Mouse (Mus musculus): ENCODE results near the gene Chd4.

Chd4 gene

DNA sequence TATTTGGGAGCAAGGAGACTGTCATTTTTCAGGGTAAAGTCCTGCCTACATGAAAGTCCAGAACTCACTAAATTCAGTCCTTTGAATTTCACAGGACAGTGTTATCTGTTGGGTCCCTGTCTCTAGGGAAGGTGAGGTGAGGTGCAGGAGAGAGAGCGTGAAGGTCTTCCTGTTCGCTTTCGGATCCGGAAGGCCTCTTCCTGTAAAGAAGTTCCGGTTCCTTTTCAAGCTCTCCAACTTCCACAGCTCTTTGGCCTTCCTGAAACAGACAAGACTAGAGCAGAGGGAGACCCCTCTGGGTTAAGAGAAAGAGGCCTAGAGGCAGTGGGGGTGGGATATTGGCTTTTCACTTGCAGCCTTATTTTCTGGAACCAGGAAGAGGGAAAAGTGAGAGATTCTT is 3.4 kb upstream of the Chd4 start:
- no peak for DNase-seq (ENCODE audit: low spot score)

DNA sequence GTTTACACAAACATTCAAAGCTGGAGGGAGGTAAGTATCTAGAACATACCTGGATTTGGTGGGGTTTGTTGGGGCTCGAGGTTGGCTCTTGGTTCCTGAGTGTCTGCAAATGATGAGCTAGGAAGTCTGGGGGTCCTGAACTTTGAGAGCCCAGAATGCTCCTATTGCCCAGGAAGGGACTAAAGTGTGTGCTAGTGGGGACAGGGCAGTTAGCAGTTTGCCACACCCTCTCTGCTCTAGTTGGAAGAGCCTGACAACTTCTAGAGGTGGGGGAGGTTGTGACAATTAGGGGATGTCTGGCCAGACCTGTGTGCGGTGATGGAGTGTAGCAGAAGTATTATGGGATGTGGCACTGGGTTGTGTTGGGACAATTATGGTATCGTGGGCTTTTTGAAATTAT is 938 bp upstream of the Chd4 start:
- no peak for DNase-seq (ENCODE audit: low spot score)

DNA sequence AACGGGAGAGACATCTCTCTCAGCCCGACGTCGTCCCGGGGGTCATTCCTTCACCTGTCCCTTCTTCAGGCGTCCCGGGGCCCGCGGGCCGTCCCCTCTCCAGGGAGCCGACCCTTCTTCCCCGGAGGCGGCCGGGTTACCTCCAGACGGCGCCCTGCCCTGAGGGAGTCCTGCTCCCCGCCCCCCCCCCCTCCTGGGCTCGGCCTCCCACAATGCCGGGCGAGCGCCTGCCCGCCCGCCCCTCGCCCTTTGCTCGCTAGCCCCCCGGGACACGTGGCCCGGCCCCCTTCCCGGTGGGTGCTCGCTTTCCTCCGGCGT is 457 bp downstream of the Chd4 start:
- no peak for DNase-seq (ENCODE audit: low spot score)

DNA sequence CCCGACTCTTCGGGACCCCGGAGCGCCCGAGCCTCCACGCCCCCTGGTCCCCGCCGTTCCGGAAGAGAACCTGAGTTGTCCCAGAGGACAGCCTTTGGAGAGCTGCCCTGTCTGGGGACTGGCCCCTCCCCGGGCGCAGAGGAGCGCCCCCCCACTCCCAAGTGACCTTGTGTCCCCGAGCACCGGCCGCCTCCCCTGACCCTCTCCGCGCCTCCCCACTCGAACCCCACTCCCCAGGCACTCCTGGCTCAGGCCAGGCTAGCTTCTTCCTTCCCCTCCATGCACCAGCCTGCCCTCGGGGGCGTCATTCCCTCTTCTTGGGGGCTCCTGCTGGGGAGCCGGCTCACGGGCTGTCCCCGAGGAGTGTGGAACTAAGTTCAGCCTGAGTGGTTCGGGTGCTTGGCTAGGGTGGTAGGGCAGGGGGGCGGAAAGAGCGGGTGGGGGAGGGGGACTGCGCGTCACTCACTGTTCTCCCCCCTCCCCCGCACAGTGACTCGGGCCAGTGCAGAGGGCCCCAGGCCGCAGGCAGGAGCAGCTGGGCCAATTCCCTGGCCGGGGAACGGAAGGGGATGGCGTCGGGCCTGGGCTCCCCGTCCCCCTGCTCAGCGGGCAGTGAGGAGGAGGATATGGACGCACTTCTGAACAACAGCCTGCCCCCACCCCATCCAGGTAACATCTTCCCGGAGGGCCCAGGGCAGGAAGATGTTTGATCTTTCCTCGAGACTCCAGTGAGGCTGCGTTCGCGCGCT is 990 bp downstream of the Chd4 start:
- no peak for DNase-seq (ENCODE audit: low spot score)

DNA sequence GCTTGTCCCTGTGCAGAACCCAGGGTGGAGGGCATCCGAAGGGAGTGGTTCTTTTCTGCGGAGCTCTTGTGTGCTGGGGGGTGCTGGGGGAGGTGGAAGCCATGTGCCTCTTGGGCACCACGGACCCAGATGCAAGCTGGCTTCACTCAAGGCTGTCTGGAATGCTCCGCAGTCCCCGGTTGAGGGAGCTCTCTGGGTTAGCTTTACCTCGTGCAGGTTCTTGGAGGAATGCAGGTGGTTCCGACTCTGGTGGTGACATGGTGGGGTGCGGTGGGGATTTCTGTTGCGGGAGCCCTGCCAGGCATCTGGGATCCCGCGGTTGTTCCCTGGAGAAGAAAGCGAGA is 1.5 kb downstream of the Chd4 start:
- no peak for DNase-seq (ENCODE audit: low spot score)

DNA sequence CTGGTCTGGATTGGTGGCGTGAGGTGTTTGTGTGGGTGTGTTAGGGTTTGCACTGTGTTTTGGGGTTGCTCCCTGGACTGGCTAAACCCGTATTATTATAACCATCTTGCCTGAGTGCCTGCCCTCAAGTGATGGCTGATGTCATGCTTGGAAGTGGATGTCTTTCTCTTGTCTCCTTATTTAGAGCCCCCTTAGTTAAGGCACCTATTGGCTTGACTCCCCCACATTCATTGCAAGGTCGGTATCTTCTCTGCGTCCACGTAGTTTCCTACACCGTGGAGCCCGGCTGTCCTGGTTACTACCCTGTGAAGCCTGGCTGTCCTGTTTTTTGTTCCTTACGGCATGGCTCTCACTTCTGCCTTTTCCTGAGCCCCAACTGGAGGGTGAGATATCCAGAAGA is 2.2 kb downstream of the Chd4 start:
- DNase-seq (ENCODE audit: low spot score), result no peak

DNA sequence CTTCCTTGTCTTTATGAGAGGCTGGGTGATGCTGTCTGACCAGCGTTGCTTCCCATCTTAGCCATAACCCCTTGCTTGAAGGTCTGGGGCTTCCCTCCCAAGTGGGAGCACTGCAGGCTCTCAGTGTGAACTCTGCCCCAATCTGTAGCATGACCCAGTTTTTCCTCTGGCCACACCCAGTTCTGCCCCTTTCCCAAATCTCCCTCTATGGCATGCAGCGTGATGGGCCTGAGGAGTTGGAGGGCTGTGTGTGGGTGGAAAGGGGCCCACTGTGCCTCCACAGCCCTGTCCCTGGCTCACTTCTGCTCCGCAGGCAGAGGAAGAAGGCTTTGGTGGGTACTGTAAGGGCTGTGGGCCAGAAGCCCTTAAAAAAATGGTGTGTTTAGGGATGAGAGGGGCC is 2.7 kb downstream of the Chd4 start:
- DNase-seq (ENCODE audit: low spot score), result no peak

DNA sequence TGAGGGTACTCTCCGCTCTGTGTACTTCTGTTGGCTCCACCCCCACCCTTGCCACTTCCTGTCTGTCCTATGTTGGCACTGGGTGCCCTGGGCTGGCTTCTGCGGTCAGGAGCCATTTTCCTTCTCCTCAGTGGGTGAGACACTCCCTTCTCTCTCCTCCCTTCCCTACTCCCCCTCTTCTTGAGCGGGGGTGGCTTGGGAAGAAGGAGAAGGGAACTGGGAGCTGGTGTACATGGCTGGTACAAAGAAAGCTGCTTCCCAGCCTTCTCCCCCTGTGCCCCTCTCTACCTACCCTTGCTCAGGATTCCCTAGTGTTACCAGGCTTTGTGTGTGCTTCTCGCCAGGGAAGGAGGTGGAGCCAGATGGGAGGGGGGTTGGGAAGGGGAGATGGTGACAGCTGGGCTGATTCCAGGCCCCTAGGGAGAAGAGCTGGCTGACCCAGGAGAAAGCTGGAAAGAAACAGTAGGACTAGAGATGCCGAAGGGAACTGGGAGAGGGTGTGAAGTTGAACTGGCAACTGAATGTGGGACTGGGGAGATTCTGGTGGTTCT is 3.7 kb downstream of the Chd4 start:
- no peak for DNase-seq (ENCODE audit: low spot score)

DNA sequence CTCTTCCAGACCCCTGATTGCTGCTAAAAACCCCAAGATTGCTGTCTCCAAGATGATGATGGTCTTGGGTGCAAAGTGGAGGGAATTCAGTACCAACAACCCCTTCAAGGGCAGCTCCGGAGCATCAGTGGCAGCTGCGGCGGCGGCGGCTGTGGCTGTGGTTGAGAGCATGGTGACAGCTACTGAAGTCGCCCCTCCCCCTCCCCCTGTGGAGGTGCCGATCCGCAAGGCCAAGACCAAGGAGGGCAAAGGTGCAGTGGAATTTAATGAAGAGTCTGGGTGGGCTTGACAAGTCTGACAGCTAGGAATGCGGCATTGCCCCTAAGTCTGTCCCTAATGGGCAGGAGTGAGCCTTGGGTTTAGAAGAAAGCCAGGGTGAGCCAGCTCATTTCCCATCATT is 5.7 kb downstream of the Chd4 start:
- DNase-seq (ENCODE audit: low spot score), result no peak

DNA sequence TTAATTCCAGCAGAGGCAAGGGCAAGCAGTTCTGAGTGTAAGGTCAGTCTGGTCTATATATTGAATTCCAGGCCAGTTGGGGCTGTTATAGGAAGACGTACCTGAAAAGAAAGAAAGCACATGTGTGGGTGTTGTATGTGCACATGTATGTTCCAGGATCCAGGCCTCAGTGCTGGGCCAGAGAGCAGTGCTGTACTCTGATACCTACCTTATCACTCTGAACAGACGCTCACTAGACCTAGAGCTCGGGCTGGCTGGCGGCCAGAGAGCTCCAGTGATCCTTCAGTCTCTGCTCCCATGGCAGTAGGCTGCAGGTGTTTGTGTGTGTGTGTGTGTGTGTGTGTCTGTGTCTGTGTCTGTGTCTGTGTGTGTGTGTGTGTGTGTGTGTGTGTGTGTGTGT is 8.4 kb downstream of the Chd4 start:
- peak; percentile 95 for DNase-seq (ENCODE audit: low spot score)

DNA sequence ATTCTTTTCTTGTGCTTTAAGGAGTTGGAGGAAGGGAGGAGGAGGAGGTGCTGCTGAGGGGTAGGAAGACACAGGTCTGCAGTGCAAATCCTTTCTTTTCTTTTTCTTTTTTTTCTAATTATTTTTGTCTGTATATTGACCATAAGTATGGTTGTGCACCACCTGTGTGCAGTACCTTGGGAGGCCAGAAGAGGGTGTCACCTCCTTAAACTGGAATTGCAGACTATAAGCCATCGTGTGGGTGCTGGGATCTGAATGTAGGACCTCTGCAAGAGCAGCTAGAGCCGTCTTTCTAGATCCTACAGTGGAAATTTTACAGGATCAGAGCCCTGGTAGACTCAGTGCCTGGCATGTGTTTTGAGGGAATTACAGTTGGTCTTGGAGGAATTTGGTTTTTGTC is 11.9 kb downstream of the Chd4 start:
- DNase-seq (ENCODE audit: low spot score), result no peak

DNA sequence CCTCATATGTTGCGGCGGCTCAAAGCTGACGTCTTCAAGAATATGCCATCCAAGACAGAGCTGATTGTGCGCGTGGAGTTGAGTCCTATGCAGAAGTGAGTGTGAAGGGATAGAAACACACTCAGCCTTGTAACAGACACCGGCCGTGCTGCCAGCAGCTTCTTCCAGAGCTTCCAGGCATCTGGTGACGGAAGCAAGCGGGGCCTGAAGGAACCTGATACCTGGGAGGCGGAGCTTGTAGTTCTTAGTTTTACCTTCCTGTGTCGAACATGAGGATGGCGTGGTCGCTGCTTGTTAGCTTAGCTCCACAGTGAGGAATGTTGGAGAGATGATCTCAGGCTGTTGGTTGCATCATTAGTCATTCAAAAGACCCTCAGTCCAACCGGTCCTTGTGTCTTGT is 13.6 kb downstream of the Chd4 start:
- DNase-seq (ENCODE audit: low spot score), result no peak

DNA sequence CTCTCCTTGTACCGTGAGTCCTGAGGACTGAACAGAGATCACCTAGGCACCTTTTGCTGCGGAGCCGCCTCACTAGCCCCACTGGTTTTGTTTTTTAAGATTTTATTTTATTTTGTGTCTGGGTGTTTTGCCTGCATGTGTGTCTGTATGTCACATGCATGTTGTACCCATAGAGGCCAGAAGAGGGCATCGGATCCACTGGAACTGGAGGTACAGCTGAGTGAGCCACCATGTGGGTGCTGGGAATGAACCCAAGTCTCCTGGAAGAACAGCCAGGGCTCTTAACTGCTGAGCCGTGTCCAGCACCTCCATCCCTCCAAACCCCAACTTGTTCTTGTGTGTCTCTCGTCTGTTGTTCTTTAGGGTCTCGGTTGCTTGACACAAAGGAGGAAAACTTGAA is 15.1 kb downstream of the Chd4 start:
- no peak for DNase-seq (ENCODE audit: low spot score)

DNA sequence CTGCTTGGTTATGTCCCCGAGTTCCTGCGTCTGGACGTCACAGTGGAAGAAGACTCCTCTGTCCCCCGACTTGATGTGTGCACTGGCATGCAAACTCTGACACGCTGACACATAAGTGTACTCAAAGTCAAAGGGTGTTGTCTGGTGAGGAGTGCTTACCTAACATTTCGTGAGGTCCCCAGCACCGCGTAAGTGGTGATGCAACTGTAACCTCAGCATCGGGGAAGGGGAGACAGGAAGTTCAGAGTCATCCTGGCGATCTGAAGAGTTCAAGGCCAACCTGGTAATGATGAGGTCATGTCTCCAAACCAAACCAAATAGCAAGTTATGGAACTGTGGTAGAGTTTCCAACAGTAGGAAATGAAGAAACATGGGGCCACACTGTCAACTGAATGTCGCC is 16.8 kb downstream of the Chd4 start:
- no peak for DNase-seq (ENCODE audit: low spot score)

DNA sequence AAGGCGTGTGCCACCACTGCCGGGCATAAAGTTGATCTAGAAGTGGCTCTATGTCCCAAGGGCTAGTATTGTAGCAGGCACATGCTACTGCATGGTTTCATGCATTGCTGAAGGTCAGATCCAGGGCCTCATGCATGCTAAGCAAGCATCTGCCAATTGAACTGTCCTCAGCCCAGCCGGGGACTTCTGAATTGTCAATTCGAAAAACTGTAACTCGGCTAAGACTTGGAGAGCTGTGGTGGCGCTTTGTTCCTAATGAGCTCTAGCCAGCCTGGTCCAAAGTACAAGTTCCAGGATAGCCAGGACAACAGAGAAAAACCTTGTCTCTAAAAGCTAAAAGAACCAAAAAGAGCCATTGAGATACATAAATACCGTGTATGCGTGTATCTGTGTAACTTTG is 23.6 kb downstream of the Chd4 start:
- no peak for DNase-seq (ENCODE audit: low spot score)

DNA sequence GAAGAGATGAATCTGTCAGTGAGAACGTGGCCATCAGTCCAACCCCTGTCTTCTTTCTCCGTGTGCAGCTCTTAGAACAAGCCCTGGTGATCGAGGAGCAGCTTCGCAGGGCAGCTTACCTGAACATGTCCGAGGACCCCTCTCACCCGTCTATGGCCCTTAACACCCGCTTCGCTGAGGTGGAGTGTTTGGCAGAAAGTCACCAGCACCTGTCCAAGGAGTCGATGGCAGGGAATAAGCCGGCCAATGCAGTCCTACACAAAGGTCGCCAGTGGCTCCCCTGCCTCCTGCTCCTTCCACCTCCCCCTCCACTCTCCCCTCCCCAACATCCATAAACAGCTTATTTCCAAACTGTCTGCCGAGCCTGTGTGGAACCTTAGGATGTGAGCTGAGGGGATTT is 32.9 kb downstream of the Chd4 start:
- no peak for DNase-seq (ENCODE audit: low spot score)

DNA sequence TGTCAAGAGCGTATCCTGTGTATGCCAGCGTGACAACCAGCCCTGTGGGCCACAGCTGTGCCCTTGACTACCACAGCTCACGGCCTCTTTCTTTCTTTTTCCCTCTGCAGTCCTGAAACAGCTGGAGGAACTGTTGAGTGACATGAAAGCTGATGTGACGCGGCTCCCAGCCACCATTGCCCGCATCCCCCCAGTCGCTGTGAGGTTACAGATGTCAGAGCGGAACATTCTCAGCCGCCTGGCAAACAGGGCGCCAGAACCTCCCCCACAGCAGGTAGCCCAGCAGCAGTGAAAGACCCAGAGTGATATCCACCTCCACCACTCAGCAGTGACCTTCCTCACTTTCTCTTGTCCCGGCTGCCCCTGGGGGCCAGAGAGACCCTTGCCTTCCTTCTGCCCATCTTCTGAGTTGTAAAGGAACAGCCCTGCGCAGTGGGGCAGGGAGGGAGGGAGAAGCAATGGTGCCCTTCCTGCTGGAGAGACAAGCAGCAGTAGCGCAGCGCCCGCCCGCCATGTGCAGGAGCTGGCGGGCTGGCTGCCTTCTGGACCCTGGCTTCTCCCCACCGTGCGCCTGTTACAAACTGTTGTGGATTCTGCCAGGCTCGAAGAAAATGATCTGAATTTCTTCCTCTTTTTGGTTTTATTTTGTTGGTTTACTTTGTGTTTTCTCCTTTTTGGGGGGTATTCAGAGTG is 34.1 kb downstream of the Chd4 start:
- no peak for DNase-seq (ENCODE audit: low spot score)

DNA sequence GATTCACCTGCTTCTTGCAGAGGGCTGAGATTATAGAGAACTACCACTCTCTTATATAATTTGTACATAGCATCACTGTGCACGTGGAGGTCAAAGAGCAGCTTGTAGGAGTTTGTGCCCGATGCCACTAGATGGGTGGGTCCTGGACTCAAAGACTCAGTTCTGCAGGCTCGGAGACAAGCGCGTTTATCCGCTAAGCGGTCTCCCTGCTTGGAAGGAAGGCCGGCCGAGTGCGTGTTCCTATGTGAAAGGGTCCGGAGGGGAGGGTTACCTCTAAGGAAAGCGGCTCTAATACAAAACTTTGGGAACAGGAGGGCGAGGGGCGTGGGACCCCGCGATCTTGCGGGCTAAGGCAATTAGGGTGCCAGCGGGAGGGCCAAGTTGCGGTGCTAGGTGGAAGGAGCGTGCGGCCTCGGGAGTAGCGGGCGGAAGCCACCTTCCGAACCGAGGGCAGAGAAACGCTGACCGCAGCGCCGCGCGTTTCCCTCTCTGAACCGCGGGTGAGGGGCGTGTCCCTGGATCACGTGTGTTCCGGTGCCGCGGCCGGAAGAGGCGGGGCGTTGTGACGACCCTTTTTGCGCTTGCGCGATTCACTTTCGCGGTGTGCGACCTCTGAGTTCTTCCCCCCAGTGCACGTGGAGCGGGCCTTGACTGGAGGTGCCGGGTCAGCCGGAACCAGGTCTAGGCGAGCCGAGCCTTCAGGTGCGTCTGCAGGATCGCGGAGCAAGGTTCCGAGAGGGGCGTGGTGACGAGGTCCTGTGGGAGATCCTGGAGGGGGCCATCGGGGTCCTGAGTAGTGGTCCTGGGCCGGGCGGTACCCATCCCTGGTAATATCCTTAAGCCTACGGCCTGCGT is 35.7 kb downstream of the Chd4 start, which contains the start of gene Nop2:
Gene Nop2 (plus strand): TSS at position 608 of the 855 bp plus-strand sequence.
- peak; percentile 93 for DNase-seq (ENCODE audit: low spot score)

DNA sequence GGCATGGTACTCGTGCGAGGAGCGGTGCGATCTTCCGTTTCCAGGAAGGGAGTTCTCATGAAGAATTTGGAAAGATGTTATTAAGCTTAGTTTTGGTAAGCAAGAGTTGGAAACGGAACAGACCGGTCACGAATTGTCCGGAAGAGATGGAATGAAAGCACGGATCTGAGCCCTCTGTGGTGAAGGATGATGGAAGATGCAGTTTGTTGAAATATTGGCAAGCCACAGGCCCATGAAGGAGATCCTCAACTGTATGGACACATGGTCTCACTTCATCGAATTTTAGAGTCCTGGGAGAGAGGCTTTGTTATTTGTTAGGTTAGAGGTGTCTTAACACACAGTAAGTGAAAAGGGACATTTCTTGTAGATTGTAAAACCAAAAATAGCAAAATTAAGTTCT is 36.7 kb downstream of the Chd4 start:
- DNase-seq (ENCODE audit: low spot score), result no peak

DNA sequence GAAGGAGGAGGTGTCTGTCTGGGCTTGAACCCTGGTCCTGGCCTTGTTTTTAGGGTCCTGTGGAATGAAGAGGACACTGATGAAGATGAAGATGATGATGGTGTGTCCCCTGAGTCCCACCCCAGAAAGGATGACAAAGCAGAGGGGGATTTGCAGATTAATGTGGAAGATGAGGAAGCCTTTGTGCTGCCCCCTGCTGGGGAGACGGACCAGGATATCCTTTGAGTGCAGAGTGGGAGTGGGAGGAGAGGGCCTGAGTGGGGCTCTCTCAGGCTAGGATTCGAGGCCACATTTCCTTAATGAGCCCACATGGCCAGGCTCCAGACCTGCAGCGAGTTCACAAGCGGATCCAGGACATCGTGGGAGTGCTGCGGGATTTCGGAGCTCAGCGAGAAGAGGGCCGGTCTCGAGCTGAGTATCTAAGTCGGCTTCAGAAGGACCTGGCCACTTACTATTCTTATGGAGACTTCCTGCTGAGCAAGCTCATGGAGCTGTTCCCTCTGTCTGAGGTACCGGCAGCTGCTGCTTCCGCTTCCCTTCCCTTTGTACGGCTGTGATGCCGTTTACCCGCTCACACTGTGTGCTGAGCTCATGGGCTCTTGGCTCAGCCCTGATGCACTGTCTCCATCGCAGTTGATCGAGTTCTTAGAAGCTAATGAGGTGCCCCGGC is 41.4 kb downstream of the Chd4 start:
- peak; percentile 32 for DNase-seq (ENCODE audit: low spot score)

DNA sequence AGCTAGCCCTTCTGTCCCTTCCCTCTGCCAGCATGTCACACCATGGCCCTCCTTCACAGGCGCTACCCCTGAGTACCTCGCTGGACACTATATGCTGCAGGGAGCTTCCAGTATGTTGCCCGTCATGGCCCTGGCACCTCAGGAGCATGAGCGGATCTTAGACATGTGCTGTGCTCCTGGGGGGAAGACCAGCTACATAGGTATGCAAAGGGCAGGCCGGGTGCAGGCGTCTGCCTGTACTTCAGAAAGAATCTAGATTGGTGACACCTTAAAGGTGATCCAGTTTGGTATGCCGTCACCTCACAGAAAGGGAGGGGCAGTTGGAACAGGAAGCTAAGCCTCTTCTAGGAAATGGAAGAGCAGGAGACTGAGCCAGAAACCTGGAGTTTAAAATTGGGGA is 44.0 kb downstream of the Chd4 start:
- no peak for DNase-seq (ENCODE audit: low spot score)

DNA sequence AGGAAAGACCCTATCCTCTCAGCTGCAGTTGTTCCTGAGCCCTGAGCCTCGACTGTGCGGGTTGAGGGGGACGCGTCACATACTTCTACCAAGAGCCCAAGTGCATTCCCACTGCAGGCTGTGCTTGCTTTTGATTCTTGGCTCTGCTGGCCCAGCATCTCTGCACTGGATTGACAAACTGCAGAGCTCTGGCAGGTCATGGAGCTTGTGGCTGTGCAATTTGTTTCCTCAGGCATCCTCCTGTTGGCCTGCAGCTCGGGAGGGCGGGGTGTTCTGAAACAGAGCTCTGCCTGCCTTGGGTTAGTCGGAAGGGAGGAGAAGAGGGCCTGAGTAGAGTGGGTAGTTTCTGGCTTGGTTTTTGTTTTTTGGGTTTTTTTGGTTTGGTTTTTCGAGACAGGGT is 46.7 kb downstream of the Chd4 start:
- no peak for DNase-seq (ENCODE audit: low spot score)
